Mouse (Mus musculus) cerebellum, adult 2 months (tissue): ENCODE results near the gene Col4a2.

Source experiments
- CTCF ChIP-seq: fragments of 200-500 bp; IDR thresholded peaks from 2 replicates; pipeline ENCODE4 v1.5.1; 2011; ENCODE audit warnings: low read depth, mild to moderate bottlenecking, control low read depth, low read length, moderate library complexity, borderline replicate concordance; ENCODE audit not compliant: insufficient read depth
- POLR2A ChIP-seq: fragments of 200-500 bp; IDR thresholded peaks from 2 replicates; pipeline ENCODE4 v1.6.1; 2011; ENCODE audit warnings: low read length, control low read depth, borderline replicate concordance; ENCODE audit not compliant: insufficient read depth

GRCm38 (mm10) chr8:11445790-11446189 lies 133.2 kb downstream of the Col4a2 start:
- TF ChIP-seq CTCF = no peak
- no peak for TF ChIP-seq POLR2A
